Mouse (Mus musculus) hindbrain, embryonic 11.5 days (tissue): Measurements from ENCODE around the gene Slc30a3. TPM values are rescaled to one million over a fixed set of nuclear protein-coding genes. Genes with fewer than 3 reads are reported as not detected.

Experiments used
- ATAC-seq: fragments of 200-750 bp; cut with Nextera tagmentation; 2 replicates; pipeline ENCODE4 v1.8.0; 2017; ENCODE audit warnings: mild to moderate bottlenecking, moderate TSS enrichment, moderate library complexity; ENCODE audit not compliant: low FRiP score
- DNase-seq: peaks from one replicate; pipeline ENCODE4 v3.0.0-alpha.2; 2015; ENCODE audit warnings: low spot score
- H3K27ac ChIP-seq: fragments of 300-500 bp; sonication (generic); 2 replicates; pipeline ENCODE4 v1.5.1; 2014; ENCODE audit warnings: mild to moderate bottlenecking, low read depth, low read length
- H3K27me3 ChIP-seq: fragments of 300-500 bp; sonication (generic); 2 replicates; pipeline ENCODE4 v1.6.1; 2014; ENCODE audit warnings: mild to moderate bottlenecking, low read length, moderate library complexity, mixed read lengths; ENCODE audit not compliant: control insufficient read depth, insufficient read depth
- H3K36me3 ChIP-seq: fragments of 300-500 bp; sonication (generic); 2 replicates; pipeline ENCODE4 v1.6.1; 2014; ENCODE audit warnings: mild to moderate bottlenecking, low read length, moderate library complexity, mixed read lengths; ENCODE audit not compliant: control insufficient read depth, insufficient read depth
- H3K4me1 ChIP-seq: fragments of 300-500 bp; sonication (generic); replicated peaks from 2 replicates; pipeline ENCODE4 v1.6.1; 2014; ENCODE audit warnings: low read length, mixed read lengths; ENCODE audit not compliant: control insufficient read depth, insufficient read depth
- H3K4me2 ChIP-seq: fragments of 300-500 bp; sonication (generic); replicated peaks from 2 replicates; pipeline ENCODE4 v1.6.1; 2014; ENCODE audit warnings: mild to moderate bottlenecking, low read depth, low read length
- H3K4me3 ChIP-seq: fragments of 300-500 bp; sonication (generic); 2 replicates; pipeline ENCODE4 v1.5.1; 2014; ENCODE audit warnings: low read depth, low read length
- H3K9ac ChIP-seq: fragments of 300-500 bp; sonication (generic); 2 replicates; pipeline ENCODE4 v1.6.1; 2014; ENCODE audit warnings: low read depth, low read length
- H3K9me3 ChIP-seq: fragments of 300-500 bp; sonication (generic); 2 replicates; pipeline ENCODE4 v1.6.1; 2016; ENCODE audit warnings: low read length; ENCODE audit not compliant: control insufficient read depth
- WGBS: fragments of 180-500 bp; shearing (Covaris S2); extraction: QIAGEN DNeasy Blood & Tissue Kit; methylation state at CpG from one replicate; pipeline ENCODE4 v1.1.7; 2014; 5-methylcytosine and 5-hydroxymethylcytosine counted together
- polyA plus RNA-seq: library from polyadenylated mRNA; unstranded; fragments of >200 nt; fragmentation: Nextera tagmentation; extraction: Ambion mirVana; gene quantifications from 2 replicates; pipeline ENCODE4 v1.2.1, GENCODE M21; 2014

Slc30a3 gene
- polyA plus RNA-seq, 1 experiment from 2014 or later = 9.2 TPM

GRCm38 (mm10) chr5:31095711-31096480, 12.1 kb downstream of the Slc30a3 start:
- H3K9ac ChIP-seq = no peak overlapping the region
- WGBS = 26% methylated on average over 11 of the region's 11 CpGs
- H3K27ac ChIP-seq = no peak overlapping the region
- ATAC-seq = no peak
- no peaks in the 10 kb centered on the region for H3K9me3 ChIP-seq
- peak overlapping the region; percentile 23 for H3K4me3 ChIP-seq
- DNase-seq = no peak
- H3K4me2 ChIP-seq = peak overlapping the region; percentile 37; the same call in 1 of the 2 replicates
- no peaks in the 10 kb centered on the region for H3K36me3 ChIP-seq
- peaks cover 6% of the 10 kb centered on the region for H3K4me1 ChIP-seq
- peaks cover 66% of the 10 kb centered on the region for H3K27me3 ChIP-seq

DNA sequence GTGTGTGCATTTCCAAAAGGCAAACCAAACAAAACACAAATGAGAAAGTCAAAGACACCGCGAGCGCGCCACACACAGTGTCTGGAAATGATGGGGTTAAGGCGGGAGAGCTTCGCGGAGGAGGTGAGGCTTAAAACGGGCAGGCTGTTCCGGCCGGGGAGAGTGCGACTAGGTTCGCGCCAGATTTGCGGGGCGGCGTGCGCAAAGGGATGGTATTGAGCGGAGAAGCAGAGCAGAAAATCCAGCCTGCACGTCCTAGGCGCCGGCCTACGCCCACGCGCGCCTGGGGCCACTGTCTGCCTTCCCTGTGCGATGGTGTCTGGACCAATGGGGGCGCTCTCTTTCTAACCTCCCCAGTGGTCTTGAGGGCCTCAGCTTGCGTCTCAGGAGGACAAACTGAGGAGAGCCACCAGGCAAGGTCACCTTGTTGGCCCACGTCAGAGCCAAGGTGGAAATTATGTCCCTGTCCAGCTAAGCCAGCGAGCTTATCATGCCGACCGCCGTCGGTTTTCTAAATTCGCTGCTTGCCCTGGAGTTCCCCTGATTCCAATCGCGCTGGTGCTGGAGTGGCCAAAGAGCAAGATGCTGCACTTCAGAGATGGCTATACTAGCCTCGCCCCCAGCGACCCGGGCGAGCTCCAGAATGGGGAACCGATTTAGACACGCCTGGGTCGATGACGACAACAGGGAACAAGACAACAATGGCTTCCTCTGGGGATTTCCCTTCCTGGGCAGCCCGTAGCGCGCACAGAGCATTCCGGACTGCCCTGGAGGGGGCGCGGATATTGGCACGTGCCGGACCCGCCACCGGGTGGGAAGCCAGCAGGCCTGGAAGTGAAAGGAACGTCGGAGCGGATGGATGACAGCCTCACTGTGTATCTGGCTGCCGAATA, 13.0 kb downstream of the Slc30a3 start:
- DNase-seq (peak; percentile 61), ATAC-seq (0 out of 2 replicates have a peak, but pooled peaks have one; percentile 22)
- no peaks in the 10 kb centered on the region for H3K9me3 ChIP-seq
- under 1% methylated on average over 59 of the region's 59 CpGs for WGBS
- peaks cover 6% of the 10 kb centered on the region for H3K4me1 ChIP-seq
- no peak overlapping the region for H3K9ac ChIP-seq
- H3K36me3 ChIP-seq = no peaks in the 10 kb centered on the region
- peak overlapping the region; percentile 23 for H3K4me3 ChIP-seq
- peaks cover 71% of the 10 kb centered on the region for H3K27me3 ChIP-seq
- no peak overlapping the region for H3K27ac ChIP-seq
- H3K4me2 ChIP-seq = peak overlapping the region; percentile 37

DNA sequence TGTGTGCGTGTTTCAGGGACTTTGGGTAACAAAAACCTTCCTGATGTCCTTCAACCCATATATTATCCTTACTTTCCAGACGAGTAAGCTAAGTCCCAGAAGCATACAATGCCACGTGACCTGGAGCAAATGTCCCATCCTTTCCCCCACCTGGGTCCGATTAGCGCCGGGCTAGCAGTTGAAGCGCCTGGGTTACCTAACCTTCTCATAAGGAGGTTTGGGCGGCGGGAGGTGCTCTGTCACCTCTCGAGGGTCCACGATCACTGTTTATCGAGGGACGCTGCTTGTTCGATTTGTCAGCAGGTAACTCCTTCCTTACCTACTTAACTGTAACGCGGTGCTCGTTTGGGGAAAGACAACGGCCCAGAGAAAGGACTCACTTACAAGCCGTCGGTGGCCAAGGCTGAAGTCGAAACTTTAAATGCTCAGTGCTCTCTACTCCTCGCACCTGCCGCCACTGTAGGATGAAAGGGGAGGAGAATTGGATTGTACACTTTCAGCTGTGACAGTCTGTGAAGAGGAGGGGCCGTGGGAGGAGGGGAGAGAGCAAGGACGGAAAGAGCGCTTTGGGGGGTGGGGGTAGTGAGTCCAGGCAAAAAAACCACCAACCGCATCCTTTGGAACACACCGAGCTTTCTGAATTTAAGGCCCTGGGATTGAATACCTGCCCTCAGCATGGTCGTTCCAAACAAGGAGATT, 13.8 kb downstream of the Slc30a3 start:
- Histone ChIP-seq H3K27ac (no peak overlapping the region), H3K36me3 (no peaks in the 10 kb centered on the region), H3K4me1 (peaks cover 6% of the 10 kb centered on the region), H3K9ac (no peak overlapping the region), H3K4me3 (peak overlapping the region; percentile 23; the same call in 1 of the 2 replicates), H3K4me2 (peak overlapping the region; percentile 37), H3K9me3 (no peaks in the 10 kb centered on the region), H3K27me3 (peaks cover 77% of the 10 kb centered on the region)
- ATAC-seq = no peak
- peak; percentile 52 for DNase-seq
- WGBS = 2% methylated on average over 29 of the region's 29 CpGs

DNA sequence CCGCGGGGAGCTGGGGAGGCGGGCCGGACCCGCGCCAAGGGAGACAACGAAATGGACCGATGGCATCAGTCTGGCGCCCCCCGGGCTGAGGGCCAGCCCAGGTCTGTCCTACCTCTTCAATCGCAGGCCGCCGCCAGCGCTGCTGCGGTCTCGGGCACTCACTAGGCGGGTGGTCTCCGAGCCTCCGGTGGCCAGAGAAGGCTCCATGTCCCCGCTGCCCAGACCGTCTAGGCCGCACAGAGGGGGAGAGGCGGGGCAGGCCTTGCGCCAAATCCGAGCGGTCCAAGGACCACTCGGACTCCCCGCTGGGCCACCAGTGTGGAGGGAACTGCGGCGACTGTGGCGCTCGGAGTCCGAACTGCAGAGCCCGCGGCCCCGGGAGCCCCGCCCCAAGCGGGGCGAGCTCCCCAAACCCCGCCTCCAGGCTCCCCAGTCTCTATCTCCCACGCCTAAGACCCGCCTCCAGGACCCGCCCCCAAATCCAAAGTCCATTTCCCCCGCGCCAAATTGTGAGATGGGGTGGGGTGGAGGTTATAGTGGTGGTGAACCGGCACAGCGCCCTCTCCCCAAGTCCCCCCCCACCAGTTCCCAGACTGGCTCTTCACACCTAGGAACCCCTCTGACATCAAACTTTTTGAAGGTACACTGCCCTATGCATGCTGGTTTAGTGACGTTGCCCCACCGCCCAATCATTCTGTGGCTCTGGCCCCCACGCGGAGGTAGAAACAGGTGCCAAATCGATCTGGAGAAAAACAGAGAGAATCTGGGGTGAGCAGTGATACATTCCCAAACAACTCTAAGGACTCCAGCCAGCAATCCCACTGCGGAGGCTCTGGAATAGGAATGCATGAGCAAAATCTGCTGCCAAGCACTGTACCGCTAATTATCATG, 14.6 kb downstream of the Slc30a3 start:
- WGBS = under 1% methylated on average over 45 of the region's 54 CpGs
- H3K27ac ChIP-seq = 0 out of 2 replicates have a peak overlapping the region, but pooled peaks have one; percentile 39

GRCm38 (mm10) chr5:31092231-31092975, 15.6 kb downstream of the Slc30a3 start:
- ATAC-seq = peak; percentile 18; the same call in 1 of the 2 replicates
- peak overlapping the region; percentile 52 for H3K4me2 ChIP-seq
- 3% methylated on average over 43 of the region's 53 CpGs for WGBS
- H3K36me3 ChIP-seq = no peaks in the 10 kb centered on the region
- peak; percentile 34 for DNase-seq
- H3K9ac ChIP-seq = peak overlapping the region; percentile 66
- 0 out of 2 replicates have a peak overlapping the region, but pooled peaks have one; percentile 24 for H3K27ac ChIP-seq
- H3K4me3 ChIP-seq = peak overlapping the region; percentile 45
- peaks cover 6% of the 10 kb centered on the region for H3K4me1 ChIP-seq
- peaks cover 78% of the 10 kb centered on the region for H3K27me3 ChIP-seq
- H3K9me3 ChIP-seq = no peaks in the 10 kb centered on the region

More for the DNA sequence above, 14.6 kb downstream of the Slc30a3 start:
- ATAC-seq (peak; percentile 69), DNase-seq (peak; percentile 46)
- Histone ChIP-seq H3K4me1 (peaks cover 6% of the 10 kb centered on the region), H3K27me3 (peaks cover 78% of the 10 kb centered on the region), H3K36me3 (no peaks in the 10 kb centered on the region), H3K4me2 (peak overlapping the region; percentile 52), H3K4me3 (peak overlapping the region; percentile 45), H3K9me3 (no peaks in the 10 kb centered on the region), H3K9ac (peak overlapping the region; percentile 66)

DNA sequence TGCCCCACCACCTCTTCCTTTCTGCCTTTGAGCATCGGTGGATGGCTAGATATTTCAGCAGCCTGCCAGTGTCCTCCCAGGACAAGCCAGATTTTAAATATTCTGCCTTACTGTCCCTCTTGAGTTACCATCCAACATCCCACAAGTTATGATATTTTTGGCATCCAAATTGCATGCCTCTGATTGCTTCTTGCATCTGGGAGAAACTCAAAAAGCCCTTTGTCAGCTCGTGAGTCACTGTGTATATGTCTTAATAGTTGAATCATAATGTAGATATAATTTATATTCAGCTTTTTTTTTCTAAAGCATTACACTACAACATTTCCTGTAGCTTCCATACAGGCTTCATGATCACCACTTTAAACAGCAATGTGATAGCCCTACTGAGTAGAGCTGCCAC, 20.9 kb downstream of the Slc30a3 start:
- Histone ChIP-seq H3K4me3 (no peak overlapping the region), H3K9me3 (no peaks in the 10 kb centered on the region), H3K4me1 (no peaks in the 10 kb centered on the region), H3K27ac (no peak overlapping the region), H3K27me3 (peaks cover 28% of the 10 kb centered on the region), H3K9ac (no peak overlapping the region), H3K4me2 (no peak overlapping the region), H3K36me3 (no peaks in the 10 kb centered on the region)
- DNase-seq (no peak), ATAC-seq (no peak)
- 80% methylated on average over 2 of the region's 2 CpGs for WGBS

DNA sequence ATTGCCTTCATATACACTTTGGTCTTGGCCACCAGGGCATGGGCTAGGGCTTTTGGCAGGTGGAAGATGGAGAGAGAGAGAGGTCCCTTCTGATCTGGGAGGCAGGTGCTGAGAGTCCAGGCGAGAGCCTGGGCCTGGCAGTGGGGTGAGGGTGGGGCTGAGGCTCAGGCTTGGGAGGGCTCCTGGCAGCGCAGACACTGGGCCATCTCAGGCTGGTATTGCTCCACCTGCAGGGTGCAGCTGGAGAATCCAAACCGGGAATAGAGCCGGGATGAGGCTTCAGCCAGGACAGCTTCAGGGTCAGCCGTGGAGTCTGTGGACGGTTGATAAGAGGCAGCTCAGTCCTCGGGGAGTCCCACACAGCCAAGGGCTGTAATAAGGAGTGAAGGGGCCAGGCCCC, 21.4 kb downstream of the Slc30a3 start:
- H3K9me3 ChIP-seq = no peaks in the 10 kb centered on the region
- no peaks in the 10 kb centered on the region for H3K36me3 ChIP-seq
- H3K9ac ChIP-seq = no peak overlapping the region
- H3K27ac ChIP-seq = no peak overlapping the region
- no peak overlapping the region for H3K4me3 ChIP-seq
- H3K4me2 ChIP-seq = no peak overlapping the region
- H3K27me3 ChIP-seq = peaks cover 23% of the 10 kb centered on the region
- peak; percentile 25 for DNase-seq
- WGBS = 32% methylated on average over 7 of the region's 7 CpGs
- ATAC-seq = no peak
- no peaks in the 10 kb centered on the region for H3K4me1 ChIP-seq
